Mouse (Mus musculus): Measurements from ENCODE around the gene Ropn1.
"Not testable (repeated sequence)": the region's sequence is repeated elsewhere in the genome, so short reads cannot be mapped to it uniquely, and the experiment has no call there.

The Ropn1 gene

DNA sequence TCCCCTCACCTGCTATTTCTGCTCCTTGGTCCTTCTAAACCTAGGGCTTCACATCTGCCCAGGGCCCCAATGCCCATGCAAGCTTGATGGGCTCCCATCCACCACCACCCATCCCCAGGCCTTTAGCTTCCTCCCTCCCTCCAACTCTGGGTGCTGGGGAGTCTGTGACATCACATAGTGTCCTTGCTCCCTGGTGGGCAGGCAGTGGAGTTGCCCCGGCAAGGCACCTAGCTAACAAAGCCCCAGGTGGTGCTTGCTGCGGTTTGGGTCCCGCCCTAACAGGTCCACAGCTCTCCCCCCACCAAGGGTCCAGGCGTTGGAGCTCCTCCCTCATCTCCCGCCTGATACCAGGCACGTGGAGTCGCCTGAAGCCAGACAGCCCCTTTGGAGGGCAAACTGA is at the start of gene Ropn1:
TSS of gene Ropn1 (plus strand) at position 301 of the 400 bp plus-strand sequence.
- no peak for DNase-seq (ENCODE audit: low spot score)

DNA sequence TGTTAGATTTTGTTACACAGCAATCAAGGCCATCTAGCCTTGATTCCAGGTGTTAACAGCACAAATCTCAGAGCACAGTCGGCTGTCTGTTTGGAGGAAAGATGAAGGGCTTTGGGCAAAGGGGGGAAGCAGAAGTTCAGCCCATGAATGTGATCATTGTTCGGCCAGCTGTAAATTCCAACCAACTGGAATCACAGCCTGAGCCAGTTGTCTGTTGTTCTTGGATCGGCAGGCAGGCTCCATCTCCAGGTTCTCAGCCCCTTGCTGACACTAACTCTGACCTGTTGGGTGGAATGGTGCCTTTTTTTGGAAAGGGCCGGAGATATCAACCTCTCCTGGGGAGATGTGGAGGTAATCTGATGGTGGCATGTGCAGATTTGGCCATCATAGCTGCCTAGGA is 47.8 kb upstream of the Ropn1 start:
- no peak for DNase-seq (ENCODE audit: low spot score)

DNA sequence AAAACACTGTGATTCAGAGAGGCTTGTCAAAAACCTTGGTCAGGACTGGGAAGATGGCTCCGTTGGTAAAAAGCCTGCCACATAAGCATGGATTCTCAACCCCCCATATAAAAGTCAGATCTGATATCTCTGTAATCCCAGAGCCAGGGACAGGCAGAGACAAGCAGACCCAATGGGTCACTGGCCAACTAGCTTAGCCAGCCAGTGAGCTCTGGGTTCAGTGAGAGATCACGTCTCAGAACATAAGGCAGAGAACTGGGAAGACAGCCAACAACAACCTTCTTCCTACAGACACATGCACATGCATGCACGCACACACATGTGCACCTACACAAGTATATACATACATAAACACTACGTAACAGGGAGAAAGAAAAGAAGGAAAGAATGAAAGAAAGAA is 46.6 kb upstream of the Ropn1 start:
- DNase-seq (ENCODE audit: low spot score): no peak

DNA sequence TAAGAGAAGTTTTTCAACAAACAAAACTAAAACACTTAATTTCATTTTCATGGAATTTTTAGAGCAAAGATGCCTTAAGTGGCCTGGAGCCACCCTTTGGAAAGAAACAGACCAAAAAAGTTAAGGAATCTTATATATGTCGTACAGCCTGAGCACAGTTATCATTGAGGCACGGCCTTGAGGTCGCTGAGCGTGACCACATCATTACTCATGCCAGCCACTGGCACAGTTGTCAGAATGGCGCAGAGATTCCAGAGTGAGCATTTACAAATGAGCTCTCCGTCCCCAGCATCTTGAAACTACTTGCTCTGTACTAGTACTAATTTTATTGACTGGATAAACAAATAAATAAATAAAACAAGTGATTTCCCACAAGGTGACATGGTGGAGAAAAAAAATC is 45.9 kb upstream of the Ropn1 start:
- DNase-seq (ENCODE audit: low spot score): no peak

DNA sequence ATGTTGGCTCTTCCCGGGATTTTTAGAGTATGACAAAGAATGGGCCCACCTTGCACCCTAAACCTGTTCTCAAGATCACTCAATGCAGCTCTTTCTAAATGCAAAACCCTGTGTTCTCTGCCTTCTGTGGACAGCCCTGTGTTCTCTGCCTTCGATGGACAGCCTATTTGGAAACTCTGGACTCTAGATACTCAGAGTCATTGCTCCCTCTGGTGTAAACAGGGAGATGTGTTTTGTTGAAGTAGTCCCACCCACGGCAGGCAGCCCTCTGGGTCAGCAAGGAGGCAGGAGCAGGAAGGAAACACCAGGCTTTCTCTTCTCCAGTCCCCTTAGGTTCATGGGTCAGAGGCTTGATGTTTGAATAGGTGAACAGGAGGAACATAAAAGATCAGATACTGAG is 44.0 kb upstream of the Ropn1 start:
- peak; percentile 22 for DNase-seq (ENCODE audit: low spot score)

DNA sequence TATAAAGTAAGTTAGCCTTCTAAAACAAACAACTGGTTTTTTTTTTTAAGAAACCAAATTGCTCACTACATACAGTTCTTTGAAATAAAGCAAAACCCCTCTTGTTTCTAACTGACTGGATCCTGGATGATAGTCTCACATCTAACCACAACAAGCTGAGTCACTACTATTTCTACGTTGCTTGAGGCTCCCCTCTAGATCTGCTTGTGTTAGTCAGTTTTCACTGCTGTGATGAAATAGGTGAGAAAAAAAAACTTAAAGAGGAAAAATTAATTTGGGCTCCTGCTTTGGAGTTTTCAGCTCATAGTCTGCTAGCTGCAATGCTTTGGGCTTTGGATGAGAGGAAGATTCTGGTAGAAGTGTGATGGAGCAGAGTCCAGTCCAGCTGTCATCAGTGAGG is 39.6 kb upstream of the Ropn1 start:
- DNase-seq (ENCODE audit: low spot score): no peak

DNA sequence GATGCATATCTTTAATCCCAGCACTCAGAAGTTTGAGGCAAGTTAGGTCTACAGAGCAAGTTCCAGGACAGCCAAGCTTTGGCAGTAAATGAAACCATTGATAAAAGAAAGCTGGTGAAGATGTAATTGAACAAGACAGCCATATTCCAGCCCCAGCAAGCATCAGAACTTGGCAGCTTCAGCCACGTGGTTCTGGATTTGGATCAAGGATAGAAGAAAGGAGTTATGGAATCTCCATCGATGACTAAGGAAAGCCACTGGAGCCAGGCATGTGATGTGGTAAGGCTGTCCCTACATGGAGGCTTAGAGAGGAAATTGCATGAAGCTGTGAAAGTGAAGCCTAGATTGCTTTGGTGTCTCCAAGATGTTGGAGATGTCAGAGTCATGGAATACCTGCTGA is 35.7 kb upstream of the Ropn1 start:
- DNase-seq (ENCODE audit: low spot score): no peak

DNA sequence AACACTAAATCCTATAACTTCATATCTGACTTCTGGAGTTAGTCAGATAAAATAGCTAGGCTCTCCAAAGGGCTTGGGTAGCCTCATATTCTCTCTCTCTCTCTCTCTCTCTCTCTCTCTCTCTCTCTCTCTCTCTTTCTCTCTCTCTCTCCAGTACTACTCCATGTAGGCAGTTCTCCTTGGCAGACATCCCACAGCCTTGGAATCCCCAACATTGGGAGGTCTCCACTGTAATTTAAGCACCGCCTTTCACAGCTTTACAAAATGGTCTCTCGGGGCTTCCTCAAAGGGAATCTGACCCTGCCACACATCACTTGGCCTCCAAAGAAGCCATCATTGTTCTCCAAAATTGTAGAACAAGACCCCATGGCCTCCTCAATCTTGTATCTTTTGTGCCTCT is 22.1 kb upstream of the Ropn1 start:
- no peak for DNase-seq (ENCODE audit: low spot score)

DNA sequence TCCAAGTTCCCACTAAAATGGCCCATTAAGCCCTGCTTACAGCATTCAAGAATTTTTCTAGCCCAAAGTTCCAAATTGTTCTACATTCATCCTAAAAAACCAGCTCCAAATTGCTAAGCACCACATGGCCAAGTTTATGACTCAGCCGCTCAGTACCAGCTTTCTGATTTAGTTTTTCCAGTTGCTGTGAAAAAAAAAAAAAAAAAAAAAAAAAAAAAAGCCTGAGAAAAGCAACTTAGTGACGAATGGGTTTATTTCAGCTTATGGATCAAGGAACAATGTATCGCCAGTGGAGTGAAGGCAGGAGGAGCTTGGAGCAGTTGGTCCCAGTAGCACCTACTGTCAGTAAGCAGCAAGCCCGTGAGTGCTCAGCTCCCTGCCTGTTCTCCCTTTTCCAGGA is 21.3 kb upstream of the Ropn1 start:
- no peak for DNase-seq (ENCODE audit: low spot score)

DNA sequence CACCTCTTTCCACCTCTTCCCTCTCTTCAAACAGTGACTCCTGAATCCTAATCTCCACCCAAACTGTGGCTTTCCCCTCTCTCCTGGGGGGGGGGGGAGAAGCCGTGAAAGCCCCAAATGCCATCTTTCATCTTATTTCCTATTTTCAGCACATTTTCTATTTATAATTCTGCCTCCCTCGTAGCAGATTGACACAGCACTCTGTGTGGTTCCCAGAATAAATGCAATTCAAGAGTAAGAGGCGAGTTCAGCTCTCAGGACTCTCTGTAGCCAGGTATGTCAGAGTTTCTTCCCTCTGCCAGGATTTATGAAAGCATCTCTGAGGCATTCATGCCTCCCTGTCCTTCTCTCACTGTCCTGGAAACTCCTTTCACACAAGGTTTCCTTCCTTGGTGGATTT is 14.2 kb upstream of the Ropn1 start:
- no peak for DNase-seq (ENCODE audit: low spot score)

DNA sequence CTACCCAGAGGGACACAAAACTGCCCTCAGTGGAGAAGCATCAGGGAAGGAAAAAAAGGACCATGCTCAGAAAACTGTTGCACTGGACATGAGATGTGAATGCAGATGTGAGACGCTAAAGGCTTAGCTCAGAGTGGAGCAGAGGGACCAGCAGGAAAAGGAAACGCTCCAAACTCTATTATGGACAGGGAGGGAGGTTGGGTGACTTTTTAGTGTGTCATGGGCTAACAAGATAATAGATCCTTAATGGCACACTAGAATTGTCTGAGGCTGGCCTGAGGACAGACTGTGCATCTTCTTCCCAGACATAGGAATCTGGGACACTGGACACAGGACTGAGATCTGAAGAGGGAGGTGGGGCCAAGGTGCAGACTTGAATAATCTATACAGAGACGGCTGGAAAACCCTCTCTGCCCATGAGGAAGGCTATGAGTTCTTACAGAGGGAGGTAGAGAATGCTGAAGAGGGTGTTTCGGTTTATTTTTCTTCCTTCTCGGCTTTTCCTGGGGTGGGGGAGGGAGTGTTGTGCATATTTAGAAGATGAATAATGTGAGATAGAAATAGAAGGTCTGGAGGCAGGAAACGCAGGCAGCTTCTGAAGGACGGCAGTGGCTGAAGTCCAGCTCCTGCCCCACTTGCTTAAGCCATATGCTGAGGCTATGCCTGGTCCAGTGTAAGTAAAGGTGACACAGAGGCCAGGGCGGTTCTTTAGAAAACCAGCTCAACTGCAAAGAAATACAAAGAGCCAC is 6.0 kb upstream of the Ropn1 start:
- DNase-seq (ENCODE audit: low spot score): no peak

DNA sequence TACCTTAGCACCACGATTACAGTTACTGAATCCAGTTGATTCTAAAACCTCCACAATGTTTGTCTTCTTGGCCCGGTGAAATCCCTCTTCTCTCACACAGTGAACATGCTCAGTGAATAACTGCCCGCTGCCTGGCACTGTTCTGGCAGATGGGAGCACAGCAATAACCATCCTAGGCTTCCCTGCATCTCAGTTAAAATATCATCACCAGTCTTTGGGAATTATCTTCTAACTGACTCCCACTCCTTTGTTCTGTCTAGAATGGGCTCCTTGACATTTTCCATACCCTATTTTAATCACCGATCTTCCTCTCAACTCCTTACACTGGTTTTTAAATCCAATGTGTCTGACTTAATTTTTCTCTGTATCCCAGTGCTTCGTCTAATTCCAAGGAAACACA is 3.3 kb downstream of the Ropn1 start:
- DNase-seq (ENCODE audit: low spot score): no peak

DNA sequence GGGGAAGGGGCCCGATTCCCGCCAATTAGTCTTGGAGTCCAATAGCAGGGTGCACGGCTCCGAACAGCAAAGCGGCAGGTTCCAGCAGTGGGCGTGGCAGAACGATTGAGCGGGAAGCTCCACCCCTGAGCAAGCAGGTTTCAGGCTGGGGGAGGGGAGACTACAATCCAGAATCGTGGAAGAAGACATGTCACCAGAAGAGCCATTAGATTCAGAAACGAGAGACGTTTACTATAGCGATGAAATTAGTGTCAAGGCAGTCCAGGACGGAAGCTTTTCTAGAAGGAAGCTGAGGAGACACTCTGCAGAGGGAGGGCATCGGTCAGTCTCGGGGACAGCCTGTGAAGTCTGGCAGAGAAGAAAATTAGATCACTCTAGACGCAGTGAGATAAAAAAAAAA is 7.8 kb downstream of the Ropn1 start:
- not testable (repeated sequence) for DNase-seq (ENCODE audit: low spot score)

DNA sequence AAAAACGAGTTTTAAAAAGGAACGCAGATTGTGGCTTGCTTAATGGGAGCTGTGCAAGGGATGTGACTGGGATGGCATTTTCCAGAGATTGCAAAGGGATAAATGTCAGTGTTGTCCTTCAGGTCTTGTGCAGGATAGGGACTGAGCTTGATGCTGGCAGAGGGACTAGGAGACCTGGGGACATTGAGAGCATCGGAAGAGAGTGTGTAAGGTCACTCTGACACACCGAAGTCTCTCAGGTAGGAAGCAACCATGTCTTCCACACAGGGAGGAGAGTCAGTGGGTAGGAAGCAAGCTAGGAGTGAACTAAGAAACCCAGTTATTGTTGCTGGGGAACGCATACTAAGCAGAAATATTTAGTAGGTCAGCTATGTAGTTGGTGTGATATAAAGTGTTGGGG is 8.3 kb downstream of the Ropn1 start:
- DNase-seq (ENCODE audit: low spot score): no peak

DNA sequence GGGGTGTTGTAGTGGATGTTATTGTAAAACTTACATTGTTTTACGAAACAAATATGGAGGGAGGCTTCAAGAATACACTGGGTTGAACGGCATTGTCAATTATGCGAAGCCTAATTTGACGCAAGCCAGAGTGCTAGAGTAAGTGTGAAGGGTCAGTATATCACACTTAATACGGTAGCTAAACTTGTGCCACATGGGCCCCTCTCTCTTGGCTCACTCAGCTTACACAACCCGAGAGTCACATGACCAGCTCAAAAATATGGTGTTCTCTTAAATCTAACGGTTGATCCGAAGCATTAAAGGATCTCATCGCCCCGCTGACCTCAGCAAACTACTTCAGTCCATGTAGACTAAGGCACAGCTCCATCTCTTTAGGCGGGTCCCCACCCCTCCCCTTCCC is 8.7 kb downstream of the Ropn1 start:
- DNase-seq (ENCODE audit: low spot score): no peak

DNA sequence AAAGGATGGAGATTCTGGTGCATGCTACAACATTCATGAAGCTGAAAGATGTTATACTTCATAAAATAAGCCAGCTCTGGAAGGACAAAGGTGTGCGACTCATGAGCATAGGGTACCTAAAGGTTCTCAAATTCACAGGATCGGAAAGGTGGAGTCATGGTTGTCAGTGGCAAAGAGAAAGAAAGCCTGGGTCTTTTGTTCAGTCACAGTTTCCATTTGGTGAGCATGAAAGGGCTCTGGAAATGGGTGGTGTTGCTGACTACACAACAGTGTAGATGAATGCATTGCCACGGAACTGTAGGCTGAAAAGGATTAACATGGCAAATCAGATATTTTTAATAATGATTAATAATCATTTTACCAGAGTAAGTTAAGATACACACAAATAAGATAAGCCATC is 14.8 kb downstream of the Ropn1 start:
- no peak for DNase-seq (ENCODE audit: low spot score)

DNA sequence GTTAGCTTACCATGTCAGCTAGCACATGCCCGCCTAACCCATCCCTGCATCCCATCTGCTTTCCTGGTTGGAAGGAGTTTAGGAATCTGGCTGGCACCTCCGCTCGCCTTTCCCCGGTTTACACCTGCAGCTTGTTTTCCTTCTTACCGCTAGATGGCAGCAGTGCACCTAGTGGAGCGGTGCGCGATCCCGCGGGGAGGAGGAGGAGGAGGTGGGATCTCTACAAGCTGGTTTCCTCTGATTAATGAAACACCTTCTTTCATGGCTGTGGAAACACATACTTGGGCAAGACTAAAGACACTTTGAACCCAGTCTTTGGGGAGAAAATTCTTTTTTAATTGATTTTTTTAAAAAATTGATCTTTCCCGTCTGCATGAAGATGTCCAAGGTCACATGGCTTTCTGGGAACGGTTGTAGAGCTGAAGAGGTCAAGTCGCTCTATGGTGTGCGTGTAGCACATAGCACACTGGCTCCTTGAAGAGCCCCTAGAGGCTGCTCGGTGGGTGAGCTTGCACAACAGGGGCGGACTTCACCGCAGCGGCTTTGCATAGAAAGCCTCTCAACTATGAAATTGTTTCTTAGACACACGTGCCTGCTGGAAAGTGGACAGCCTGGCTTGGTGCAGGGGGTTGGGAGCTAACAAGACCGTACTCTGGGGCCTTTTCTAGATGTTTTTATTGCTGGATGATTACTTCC is 17.5 kb downstream of the Ropn1 start:
- DNase-seq (ENCODE audit: low spot score): peak; percentile 66

DNA sequence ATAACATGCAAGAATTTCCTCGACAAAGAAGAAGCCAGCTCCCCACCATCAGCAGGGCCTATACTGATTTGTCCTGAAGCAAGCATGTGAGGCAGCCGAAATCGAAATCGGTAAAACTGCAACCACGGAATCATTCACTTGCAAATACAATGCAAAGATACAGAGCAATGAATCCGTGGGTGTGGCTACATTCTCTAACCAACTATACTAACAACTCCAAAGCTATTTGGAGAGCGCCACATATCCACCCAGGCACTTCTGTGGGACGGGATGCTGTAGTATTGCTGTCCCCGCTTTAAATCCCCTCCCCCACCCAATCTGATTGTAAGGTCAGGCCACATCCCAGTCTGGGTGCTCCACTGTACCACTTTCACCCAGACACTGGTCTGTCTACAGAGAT is 18.6 kb downstream of the Ropn1 start:
- DNase-seq (ENCODE audit: low spot score): no peak

DNA sequence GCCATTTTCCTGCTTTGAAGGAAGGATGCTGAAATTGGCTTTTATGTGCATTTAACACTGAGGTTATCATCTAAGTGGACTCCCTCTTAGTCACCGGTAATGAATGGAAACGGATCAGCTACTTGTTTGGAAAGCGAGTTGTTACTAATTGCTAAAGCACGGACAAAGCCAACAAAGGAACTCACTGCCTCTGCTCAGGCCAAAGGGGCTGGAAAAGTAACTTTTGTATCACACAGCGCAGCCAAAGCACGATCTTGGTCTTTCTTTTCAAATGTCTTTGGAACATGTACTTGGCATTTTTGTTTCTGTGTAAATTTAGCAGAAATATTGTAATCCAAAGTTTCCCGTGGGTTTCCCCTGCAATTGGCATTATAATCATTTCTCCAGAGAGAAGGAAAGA is 22.2 kb downstream of the Ropn1 start:
- no peak for DNase-seq (ENCODE audit: low spot score)

DNA sequence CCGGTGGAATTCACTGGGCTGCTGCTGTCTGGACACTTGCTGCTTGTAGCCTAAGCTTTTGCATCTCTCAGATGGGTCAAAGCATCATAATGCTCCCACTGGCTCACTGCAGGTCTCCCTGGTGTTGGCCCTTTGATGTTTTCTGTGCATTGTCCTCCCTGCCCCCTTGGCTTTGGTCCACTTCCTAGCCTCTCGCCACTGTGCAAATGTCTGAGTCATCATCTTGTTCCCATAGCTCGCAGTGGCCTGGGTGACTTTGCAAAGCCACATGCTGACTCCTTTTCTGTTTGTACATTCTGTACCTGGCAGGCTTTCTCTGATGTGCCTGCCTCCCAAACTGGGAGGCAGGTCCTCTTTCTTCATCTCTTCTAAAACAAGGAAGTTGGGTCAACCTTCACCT is 23.1 kb downstream of the Ropn1 start:
- DNase-seq (ENCODE audit: low spot score): no peak

DNA sequence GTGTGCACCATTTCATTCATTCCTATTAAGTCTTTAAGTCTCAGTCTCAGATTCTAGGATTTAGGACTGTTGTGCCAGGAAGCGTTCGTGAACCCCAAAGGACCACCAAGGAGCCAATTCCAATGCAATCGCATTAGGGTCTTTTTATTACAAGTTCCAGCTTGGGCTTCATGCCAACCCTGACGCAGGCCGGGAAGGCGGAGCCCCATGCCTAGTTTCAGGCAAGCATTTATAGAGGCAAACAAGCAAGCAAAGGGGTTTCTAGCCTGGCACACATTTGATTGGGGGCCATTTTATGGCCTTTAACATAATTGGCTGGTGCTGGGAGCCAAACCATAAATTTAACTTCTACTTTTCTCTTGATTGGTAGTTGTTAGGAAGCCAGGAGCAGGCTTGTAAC is 24.6 kb downstream of the Ropn1 start:
- DNase-seq (ENCODE audit: low spot score): no peak

DNA sequence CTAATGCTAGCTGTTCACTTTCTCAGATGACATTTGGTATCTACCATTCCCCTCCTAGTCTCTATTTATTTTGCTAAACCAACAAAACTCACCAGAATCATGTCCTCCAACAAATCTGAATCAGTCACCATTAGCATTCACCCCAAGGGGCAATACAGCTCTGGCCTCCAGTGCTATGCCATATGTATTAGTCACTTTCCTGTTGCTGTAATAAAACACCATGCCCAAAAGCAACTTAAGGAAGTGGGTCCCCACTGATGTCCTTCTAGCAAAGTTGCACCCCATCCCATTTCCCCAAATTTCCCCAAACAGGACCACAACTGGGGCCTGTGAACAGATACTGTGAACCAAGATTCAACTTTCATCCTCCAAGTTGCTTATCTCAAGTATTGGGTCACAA is 32.1 kb downstream of the Ropn1 start:
- DNase-seq (ENCODE audit: low spot score): no peak

DNA sequence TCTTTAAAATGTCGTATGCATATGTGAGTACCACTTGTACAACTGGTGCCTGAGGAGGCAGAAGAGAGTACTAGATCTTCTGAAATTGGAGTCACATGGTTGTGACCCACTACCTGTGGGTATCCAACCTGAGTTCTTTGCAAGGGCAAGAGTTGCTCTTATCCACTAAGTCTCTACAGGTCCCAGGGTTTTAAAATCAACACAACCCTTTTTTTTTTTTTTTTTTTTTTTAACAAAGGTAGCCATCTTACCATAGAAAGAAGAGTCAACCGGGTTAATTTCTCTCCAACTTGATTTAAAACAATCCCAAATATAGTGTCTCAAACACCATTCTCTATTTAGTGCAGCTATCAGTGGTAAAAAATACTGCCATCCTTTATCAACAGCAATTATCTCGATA is 40.2 kb downstream of the Ropn1 start:
- DNase-seq (ENCODE audit: low spot score): no peak
